Mouse (Mus musculus) gastrocnemius, adult 8-10 months (tissue): ENCODE measurements around the gene Magi2. TPM values are rescaled to one million over a fixed set of nuclear protein-coding genes. Genes with fewer than 3 reads are reported as not detected.
A peak's percentile ranks its signal among the peaks of the same experiment; 100 is the strongest.
"Not testable (repeated sequence)": the region's sequence is repeated elsewhere in the genome, so short reads cannot be mapped to it uniquely, and the experiment has no call there.

Source experiments
- DNase-seq, 2 experiments: peaks; one replicate each; pipeline ENCODE4 v3.0.0; 2022; ENCODE audit warnings: low spot score in 2 of 2
- total RNA-seq, 4 experiments: library from RNA; stranded (reverse); gene quantifications; 2 replicates each; pipeline ENCODE4 v1.2.4; 2022

Magi2 gene
- total RNA-seq, 4 experiments from 2014 or later, result 0.70 to 1.4 (median 0.88) TPM

DNA sequence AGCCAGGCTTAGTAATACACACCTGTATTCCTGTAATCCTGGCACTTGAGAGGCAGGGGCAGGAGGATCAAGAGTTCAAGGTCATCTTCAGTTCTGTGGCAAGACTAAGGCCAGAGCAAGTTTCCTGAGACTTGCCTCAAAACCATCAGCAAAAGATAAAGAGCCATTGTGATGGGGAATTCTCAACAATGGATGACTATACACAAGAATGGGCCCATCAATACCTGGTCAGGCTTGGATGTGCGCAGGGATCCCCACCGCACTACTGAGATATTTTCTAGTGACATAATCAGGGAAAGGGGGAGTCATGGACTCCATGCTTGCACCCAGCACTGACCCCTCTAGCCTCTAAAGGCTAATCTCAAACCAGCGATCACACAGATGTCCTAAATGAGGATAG lies 1465.4 kb downstream of the Magi2 start:
- no peak for DNase-seq

DNA sequence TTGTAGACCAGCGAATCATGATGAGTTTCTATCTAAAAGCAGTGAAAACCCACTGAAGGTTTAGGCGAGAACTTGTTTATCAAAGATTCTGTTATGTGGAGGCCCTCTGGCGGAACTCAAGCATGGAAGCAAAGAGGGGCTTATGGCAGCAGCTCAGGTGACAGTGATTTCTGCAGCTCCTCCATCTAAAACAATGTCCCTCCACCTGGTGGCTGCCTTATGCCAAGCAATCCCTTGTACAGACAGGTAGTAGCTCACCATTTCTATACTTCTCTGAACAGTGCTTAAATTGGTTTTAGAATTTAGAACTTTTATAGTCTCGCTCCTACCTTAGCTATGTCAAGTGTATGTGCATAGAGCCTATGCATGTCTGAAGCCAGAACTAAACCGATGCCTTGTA lies 1472.3 kb downstream of the Magi2 start:
- no peak for DNase-seq

DNA sequence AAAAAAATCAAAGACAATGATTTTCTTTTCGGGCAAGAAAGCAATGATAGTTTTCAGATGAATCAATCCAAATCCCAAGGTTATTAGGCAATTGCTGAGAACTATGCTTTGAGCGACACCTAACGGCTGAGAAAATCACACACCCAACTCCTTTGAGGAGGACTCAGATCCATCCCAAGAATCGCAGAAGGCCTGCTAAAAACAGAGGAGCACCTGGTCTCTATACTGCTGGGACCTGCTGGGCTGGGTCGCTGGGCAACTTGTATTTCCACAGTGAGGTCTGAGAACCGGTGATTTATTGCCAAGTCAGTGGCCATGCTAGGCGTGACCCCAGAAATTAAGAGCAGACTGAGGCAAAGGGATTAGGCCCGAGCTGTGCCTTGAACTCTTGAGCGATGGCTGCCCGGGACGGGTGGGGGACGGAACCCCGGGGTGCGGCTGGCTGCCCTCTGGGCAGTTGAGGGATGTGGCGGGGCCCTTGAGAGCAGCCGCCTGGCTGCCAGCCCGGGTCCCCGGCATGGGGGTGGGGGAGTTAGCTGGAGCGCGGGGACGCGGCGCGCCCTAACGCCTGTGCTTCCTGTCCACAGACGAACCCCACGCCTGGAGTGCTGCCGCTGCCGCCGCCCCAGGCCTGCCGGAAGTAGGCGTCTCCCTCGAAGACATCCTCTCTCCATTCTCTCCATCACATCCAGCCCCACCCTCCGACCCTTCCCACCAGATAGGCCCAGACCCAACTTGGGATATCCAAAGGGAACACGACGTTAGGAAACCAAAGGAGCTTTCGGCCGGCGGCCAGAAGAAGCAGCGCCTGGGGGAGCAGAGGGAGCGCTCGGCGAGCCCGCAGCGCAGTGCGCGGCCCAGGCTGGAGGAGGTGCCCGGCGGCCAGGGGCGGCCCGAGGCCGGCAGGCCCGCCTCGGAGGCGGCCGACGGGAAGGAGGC lies 1474.9 kb downstream of the Magi2 start:
- DNase-seq, result peak; percentile 81 to 83

DNA sequence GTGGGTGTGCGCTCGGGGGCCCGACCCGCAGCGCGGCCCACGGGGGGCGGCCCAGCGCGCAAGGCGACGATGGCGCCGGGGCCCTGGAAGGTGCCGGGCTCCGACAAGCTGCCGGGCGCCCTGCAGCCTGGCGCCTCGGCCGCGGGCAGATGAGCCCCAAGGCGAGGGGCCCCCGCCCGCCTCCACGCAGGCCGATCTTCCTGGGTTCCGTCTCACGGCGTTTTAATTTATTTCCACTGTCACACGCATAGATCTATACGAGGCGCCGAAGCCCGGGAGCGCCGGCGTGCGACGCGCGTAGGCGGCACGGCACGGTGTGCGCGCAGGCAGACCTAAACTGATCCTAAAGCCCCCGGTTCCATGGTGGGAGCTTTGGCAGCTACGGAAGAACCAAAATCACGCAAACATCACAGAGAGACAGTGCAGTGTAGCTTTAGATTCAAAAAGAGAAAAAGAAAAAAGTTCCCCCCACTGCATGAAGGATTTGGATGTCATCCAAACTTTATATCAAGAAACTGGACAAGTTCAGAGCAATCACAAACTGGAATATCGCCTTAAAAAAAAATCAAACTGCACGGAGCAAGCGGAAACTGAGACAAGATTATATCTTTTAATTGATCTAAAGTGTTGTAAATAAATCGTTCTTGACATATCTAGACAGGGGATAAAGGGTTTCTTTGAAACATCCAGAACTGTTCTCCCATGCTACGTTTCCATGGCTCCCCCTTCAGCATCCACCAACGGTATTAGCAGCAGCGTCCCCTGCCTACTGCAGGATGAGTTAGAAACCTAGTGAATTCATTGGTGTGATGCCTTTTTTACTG lies 1475.9 kb downstream of the Magi2 start:
- no peak for DNase-seq

DNA sequence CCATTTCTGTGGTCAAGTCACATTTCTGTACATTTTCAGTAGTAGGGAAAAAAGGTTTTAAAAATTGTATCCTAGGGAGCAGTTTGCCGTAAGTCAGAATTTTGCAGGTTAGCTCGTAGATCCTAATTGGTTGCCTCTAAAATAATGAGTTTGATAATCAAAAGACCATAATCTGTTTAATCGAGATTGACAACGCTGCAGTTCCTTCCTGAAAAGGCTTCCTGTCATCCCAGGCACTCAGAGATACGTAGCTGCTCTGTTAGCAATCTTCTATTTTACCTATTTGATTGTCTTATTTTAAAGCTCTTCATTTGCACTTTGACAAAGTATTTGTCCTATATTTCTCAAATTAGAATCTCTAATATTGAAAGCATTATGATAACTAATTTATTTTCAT lies 1476.5 kb downstream of the Magi2 start:
- DNase-seq, result no peak

DNA sequence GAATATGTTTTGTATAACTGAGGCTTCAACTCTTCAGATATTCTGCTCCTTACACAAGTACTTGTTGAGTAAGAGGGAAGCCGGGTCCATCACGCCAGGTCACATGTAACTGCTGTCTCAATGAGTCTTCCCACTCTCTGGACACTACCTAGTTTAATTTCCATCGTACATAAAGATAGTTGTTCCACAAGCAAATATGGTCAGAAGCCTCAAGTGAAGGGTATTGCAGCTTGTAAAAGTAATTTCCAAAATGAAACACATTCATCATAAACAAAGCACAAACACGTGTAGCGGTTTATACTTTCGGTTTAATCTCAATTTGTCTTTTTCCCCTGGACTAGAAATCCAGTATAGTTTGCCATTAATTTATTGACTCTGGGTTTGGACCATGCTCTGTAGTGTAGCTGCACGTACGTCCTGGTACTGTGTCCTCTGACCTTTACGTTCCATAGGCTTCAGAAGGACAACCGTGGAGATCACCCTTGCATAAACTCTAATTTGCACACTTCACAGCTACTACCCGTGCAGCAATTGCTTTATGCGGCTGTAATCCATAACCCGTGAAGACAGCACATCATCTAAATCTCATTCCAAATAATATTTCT lies 1477.2 kb downstream of the Magi2 start:
- no peak for DNase-seq

DNA sequence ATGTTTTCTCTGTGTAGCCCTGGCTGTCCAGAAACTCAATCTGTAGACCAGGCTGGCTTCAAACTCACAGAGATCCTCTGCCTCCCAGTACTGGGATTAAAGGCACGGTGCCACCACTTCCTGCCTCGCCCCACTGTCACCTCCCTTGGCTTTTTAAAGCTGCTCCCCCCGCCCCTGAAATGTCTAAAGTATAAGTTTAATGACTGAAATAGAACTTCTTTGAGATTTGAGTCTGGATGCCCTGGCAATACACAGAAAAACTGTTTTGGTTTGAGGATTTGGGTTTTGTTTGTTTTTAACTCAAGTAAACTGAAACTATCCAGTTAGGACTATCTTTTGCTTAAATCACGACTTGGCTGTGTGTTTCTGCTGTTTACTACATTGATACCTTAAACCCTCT lies 1478.0 kb downstream of the Magi2 start:
- no peak for DNase-seq

DNA sequence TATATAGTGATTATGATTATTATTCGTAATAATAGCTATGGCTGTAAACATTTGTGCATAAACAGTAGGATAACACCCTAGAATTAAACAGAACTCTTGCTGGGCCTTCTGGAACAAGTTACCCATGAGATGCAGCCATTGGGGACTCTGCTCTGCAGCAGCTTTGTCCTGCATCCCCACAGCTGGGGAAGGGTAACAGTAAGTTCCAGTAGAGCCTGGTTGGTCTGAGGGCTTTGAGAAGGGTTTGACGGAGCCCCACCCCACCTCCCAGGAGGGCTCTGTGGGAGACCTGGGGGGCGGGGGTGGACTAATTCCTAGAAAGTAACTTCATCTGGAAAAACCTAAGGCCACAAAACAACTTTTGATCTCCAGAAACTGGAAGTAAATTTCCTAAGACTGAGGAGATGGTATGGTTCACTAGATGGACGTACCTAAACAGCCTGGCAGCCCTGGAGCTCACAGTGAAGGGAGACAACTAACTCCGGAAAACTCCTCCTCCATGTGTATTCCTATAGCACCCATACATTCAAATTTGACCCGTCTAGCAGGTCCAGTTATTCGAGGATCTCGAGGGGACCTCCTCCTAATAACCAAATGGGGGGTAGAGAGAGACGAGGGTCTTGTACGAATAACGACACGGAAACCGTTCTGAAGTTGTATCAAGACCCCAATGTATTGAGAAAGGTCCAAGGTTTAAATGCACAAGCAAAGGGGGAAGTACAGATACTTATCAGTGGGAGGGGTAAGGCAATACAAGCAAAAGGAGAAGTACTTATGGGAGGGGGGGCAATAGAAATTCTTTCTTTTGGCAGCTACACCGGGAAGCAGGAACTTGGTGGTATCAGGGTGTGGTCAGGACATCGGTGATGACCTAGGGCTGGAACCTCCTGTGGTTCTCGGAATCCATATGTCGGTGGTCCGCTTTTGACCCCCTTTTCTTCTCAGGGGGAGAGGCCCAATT lies 1479.8 kb downstream of the Magi2 start:
- DNase-seq, result not testable (repeated sequence)

DNA sequence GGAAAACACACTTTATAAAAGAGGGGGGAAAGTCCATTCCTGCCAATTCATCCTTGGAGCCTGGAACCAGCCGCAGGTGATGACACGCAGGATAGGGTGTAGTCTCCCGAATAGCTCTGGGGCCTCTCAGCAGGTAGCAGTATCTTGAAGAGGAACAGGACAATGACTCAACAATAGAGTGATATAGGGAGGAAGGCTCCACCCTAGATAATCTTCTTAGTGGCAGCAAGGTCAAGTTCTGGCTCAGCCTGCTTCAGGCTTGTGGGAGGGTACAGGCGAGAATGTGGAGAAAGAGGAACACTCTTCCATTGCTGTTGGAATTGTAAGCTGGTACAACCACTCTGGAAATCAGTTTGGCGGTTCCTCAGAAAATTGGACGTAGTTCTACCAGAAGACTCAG lies 1484.0 kb downstream of the Magi2 start:
- DNase-seq, result not testable (repeated sequence)

DNA sequence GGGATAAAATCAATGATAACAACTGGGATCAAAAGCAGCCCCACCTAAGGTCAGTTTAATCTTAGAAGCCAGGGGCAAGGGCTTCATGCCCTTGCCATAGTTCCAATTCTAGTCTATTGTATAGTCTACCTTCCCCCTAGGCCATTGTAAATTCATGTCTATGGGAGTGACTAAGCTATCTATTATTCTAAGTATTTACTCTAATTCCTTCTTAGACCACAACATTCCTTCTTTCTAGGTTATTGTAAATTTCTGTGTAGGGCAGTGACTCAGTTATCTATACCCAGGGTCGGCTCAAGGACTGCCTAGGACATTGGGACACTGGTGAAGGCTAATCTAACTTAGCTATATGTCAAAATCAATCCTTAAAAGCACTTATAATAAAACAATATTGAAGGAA lies 1487.8 kb downstream of the Magi2 start:
- not testable (repeated sequence) for DNase-seq

DNA sequence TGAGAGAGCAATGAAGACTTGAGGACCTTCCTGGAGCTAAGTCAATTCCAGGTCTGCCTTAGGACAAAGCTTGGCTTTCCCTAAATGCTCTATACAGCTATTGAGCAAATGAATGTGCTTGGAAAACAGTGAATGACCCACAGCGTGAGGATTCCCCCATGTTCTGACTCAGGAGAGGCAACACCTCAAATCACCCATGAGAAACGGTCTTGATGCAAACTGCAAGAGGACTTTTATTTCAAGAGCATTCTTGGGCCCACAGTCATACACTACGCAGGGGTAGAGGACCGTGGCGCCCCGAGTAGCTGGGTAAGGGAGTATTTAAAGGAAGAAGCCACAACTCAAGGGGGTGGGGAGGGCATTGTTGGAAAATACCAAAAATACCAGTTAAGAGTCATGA lies 1489.1 kb downstream of the Magi2 start:
- DNase-seq, result not testable (repeated sequence)

DNA sequence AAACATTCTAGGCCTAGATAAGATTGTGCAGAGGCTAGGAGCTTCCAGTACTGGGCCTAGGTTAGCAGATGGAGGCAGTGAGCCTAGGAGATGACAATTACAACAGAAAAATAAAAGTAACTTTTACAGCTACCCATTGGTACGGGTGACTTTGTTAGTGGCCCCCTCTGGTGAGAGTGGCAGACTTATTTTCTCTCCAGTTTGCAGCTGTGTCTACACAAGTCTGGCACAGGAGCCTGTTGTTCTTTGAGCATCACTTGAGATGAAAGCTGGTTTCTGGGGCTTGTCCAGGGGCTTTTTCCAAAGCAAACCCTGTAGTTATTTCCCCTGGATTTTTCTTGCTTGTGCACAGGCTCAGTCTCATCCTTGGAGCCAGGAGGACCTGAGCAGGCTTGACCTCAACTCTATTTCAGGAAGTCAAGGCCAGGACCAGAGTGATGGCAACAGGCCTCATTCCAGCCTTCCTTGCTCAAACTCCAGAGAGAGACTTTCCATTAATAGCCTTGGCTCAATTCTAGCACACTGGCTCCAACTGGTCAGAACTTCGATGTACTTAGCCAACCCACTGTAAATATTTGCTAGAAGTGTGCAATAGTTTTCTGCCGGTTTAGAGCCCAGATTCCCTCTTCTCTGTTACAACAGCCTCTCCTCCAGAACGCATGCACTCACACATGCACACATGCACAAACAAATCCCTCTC lies 1493.5 kb downstream of the Magi2 start:
- DNase-seq, result peak; percentile 57 to 74

DNA sequence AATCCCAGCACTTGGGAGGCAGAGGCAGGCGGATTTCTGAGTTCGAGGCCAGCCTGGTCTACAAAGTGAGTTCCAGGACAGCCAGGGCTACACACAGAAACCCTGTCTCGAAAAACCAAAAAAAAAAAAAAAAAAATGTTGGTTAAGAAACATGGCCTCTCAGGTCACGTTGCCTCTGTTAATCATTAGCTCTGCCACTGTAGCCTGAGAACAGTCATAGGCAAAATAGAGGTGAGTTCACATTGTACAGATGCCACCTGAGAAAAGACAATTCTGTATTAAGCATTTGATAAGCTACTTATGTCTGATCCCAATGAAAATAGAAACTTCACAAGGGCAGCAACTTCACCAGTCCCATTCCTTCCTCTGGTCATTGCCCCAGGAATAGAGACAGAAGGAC lies 1496.4 kb downstream of the Magi2 start:
- DNase-seq, result not testable (repeated sequence)

DNA sequence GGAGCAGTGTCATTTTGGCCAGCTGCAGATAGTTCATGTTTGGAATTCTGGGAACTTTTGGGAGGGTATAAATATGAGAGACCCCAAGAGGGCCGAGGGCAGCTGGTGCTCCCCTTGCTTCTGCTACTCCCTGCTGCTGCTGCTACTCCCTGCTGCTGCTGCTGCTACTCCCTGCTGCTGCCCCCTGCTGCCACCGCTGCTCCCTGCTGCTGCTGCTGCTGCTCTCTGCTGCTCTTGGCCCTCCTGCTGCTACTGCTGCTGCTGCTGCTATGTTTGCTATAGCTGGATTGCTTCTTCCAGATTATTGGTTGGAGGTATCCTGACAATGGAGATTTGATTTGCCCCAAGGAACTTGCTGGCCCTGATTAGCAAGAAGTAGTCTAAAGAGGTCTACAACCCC lies 1512.0 kb downstream of the Magi2 start:
- DNase-seq, result no peak

DNA sequence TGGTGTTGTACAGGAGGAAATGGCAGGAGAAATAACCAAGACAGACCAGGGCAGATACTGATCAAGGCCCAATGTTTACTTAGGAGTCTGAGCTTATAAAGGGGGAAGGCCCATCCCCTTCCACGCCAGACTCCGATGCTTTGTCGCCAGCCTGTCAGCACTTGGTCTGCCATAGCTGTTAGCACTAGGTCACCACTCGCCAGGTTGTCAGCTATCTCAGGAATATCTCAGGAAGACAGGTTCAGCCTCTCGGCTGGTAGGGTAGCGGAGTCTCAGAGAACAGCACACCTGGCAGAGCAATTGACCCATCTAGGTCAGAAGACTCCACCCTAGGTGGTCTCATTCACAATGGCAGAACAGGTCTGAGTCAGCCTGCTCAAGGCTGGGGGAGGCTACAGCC lies 1514.4 kb downstream of the Magi2 start:
- no peak for DNase-seq

DNA sequence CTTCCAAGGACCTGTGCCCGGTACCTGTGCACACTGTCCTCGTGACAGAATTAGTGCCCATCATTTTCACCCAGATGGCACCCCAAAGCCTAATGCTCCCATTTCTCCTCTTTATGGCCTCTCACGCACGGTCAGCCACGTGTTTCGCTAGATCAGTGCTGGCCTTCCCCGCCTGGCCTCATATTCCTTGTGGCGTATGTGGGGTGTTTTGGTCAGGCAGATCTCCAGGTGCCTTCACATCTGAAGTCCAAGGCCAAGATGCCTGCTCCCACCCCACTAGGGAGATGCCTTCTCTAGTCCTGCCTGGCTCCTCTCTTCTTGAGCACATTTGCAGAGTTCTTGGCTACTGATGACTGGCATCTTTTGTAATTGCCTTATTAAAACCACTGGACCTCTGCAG lies 1515.1 kb downstream of the Magi2 start:
- no peak for DNase-seq

DNA sequence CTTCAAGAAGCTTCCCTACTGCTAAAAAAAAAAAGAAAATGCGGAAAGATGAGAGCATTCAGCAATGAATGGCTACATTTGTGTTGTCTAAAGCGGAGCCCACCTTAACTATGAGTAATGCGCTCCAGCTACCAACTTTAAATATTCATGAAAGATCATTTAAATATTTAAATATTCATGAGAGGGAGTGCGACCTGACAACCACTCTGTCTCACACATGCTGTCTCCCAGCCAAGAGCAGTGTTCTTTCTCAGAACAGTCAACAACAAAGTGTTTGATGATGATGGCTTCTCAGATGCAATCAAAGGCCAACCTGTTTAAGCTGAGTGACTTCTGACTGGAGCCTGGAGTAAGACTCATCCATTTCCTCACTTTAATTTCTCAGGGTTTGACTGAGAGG lies 1521.3 kb downstream of the Magi2 start:
- no peak for DNase-seq

DNA sequence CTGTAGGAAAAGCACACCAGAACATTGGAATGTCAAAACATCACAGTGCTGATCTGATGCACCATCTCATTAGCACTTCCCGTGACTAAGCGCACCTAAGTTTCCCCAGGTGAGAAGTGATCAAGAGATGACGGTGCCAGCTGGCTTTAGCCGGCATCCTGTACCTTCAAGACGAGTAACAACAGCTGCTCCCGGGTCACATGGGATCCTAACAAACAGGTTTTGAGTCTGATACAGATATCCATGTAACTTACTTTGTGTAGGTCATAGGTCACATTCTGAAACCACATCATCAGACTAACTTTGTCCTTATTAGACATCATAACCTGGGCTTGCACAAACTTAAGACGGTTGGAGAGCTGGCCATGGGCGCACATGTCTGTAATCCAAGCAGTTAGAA lies 1522.0 kb downstream of the Magi2 start:
- no peak for DNase-seq

DNA sequence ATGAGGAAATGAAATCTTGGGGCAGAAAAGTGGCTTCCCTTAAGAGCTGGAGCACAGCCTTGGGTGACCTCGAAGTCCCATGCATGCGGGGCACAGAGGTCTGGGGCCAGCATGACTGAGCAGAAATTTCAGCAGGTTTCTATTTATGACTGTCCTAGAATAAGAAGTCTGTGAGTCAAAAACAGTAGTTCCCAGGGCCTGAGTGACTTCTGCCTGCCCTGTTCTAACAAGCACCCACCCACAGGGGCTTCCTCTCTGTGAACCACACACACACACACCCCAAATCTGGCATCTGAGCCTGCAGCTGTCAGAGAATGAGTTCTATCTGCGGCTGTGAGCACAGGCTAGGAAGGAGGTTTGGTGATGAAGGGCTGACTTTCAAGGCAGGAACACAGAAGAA lies 1522.7 kb downstream of the Magi2 start:
- DNase-seq, result no peak

DNA sequence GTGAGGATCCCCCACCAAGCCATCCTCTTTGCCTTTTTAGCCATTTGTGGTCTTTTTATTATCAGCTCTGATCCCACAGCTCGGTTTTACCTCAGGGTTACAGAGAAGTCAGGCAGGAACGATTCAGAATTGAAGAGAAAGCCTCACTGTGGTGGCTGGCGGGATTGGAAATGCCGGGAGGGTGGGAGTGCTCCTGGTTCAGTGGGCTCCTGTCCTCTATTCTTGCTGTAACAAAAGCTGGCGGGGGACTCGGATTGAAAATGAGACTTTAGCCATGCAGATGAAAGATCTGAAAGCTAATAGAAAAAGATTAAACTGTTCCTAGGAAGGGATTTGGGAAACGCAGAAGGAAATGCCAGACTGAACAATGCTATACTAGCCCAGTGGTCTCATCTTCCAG lies 1524.2 kb downstream of the Magi2 start:
- no peak for DNase-seq
